Mouse (Mus musculus): Measurements from ENCODE around the gene Fance.

DNA sequence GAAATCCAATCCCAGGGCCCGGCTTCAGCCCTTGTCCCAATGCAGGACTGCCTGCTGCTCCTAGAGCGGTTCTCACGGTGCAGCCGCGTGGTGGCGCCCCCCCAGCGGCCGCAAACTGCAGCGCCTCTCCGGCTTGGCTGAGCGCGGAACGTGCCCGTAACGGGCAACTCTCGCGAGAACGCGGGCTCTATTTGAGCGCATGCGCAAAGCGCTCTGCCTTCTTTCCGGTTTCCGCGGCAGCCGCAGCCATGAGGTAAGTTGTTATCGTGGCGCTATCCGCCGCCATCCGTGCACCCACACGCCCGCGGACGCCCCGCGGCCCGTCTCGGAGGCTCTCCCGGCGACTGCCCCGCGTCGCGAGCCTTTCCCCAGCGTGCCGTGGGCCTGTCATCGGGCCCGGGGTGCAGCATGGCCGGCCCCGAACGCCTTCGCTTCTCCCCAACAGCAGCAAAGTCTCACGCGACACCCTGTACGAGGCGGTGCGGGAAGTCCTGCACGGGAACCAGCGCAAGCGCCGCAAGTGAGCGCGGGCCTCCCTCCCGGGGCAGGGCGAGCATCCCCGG is 15.1 kb downstream of the Fance start, which contains the start of gene Rpl10a:
- TF ChIP-seq POLR2A (IDR thresholded peaks at IDR 0.05; ENCODE audit: borderline replicate concordance, extremely low read depth, low read depth, low read length) = peak; percentile 97
- peak; percentile 32 for TF ChIP-seq CTCF (IDR thresholded peaks at IDR 0.05; ENCODE audit: insufficient read depth, low read length)
